Mouse (Mus musculus) CH12.LX (cell line): ENCODE results near the gene Kidins220. TPM values are rescaled to one million over a fixed set of nuclear protein-coding genes. Genes with fewer than 3 reads are reported as not detected.

ENCODE experiments used
- DNase-seq: peaks from one replicate; pipeline ENCODE4 v3.0.0-alpha.2; 2013; ENCODE audit errors: extremely low read depth
- H3K27ac ChIP-seq: 2 replicates; pipeline ENCODE4 v1.5.1; 2012; ENCODE audit warnings: low read depth, mild to moderate bottlenecking, control low read depth, moderate library complexity; ENCODE audit not compliant: insufficient read depth
- H3K27me3 ChIP-seq: replicated peaks from 2 replicates; pipeline ENCODE3; 2012; ENCODE audit warnings: inconsistent platforms
- H3K36me3 ChIP-seq, 2 experiments: replicated peaks in 1 of 2; 2 replicates each; pipeline versions ENCODE3 to v1.6.1; 2012; ENCODE audit warnings: inconsistent platforms in 1 of 2, low read length in 1 of 2, mild to moderate bottlenecking in 1 of 2, mixed read lengths in 1 of 2, moderate library complexity in 1 of 2; ENCODE audit not compliant: control insufficient read depth in 1 of 2, insufficient read depth in 1 of 2
- H3K4me1 ChIP-seq, 2 experiments: 2 replicates each; pipeline ENCODE4 v1.6.1; 2012; ENCODE audit warnings: inconsistent platforms in 1 of 2, moderate library complexity in 1 of 2; ENCODE audit not compliant: insufficient read depth in 2 of 2, control insufficient read depth in 1 of 2
- H3K4me2 ChIP-seq: 2 replicates; pipeline ENCODE4 v1.6.1; 2012; ENCODE audit warnings: low read depth, mild to moderate bottlenecking, control low read depth; ENCODE audit not compliant: poor library complexity, insufficient read depth, severe bottlenecking
- H3K4me3 ChIP-seq, 3 experiments: fragments of 150-350 bp in 1 of 3; sonication (generic) in 1 of 3; replicated peaks in 1 of 3; 2 replicates each; pipeline versions ENCODE3 to v1.5.1; 2011 to 2012; ENCODE audit warnings: low read depth in 2 of 3, low read length in 2 of 3, mild to moderate bottlenecking in 2 of 3, moderate library complexity in 2 of 3, control low read depth in 1 of 3, improper control_type of control experiment in 1 of 3, inconsistent platforms in 1 of 3, mixed read lengths in 1 of 3; ENCODE audit not compliant: poor library complexity in 1 of 3
- H3K79me2 ChIP-seq: replicated peaks from 2 replicates; pipeline ENCODE4 v1.6.1; 2012; ENCODE audit warnings: mild to moderate bottlenecking, moderate library complexity; ENCODE audit not compliant: control insufficient read depth, poor library complexity, insufficient read depth, severe bottlenecking; ENCODE audit errors: extremely low read depth
- H3K9ac ChIP-seq: 2 replicates; pipeline ENCODE4 v1.6.1; 2012; ENCODE audit warnings: low read depth, mild to moderate bottlenecking, control low read depth, moderate library complexity; ENCODE audit not compliant: insufficient read depth
- H3K9me3 ChIP-seq: replicated peaks from 2 replicates; pipeline ENCODE3; 2012; ENCODE audit warnings: low read length, inconsistent platforms, mixed read lengths
- BHLHE40 ChIP-seq: IDR thresholded peaks from 2 replicates; pipeline ENCODE4 v1.6.1; 2011; ENCODE audit warnings: mild to moderate bottlenecking, low read depth, low read length, improper control_type of control experiment
- CTCF ChIP-seq, 2 experiments: IDR thresholded peaks in 1 of 2; conservative IDR thresholded peaks in 1 of 2; 2 replicates each; pipeline ENCODE4 v1.5.1; 2011 to 2012; ENCODE audit warnings: low read depth in 2 of 2, low read length in 2 of 2, improper control_type of control experiment in 1 of 2, inconsistent platforms in 1 of 2, mild to moderate bottlenecking in 1 of 2, moderate library complexity in 1 of 2
- E2F4 ChIP-seq: IDR thresholded peaks from 2 replicates; pipeline ENCODE4 v1.6.1; 2011; ENCODE audit warnings: low read depth, low read length, improper control_type of control experiment; ENCODE audit not compliant: insufficient replicate concordance
- ETS1 ChIP-seq: conservative IDR thresholded peaks from 2 replicates; pipeline ENCODE4 v1.6.1; 2012; ENCODE audit warnings: low read depth, mild to moderate bottlenecking, inconsistent platforms, low read length, improper control_type of control experiment, moderate library complexity
- JUN ChIP-seq: IDR thresholded peaks from 2 replicates; pipeline ENCODE4 v1.6.1; 2011; ENCODE audit warnings: low read depth, mild to moderate bottlenecking, low read length, improper control_type of control experiment, moderate library complexity; ENCODE audit not compliant: insufficient read depth
- MAFK ChIP-seq: IDR thresholded peaks from 2 replicates; pipeline ENCODE4 v1.6.1; 2011; ENCODE audit warnings: low read length, improper control_type of control experiment; ENCODE audit not compliant: insufficient replicate concordance
- MAZ ChIP-seq: IDR thresholded peaks from 2 replicates; pipeline ENCODE4 v1.6.1; 2012; ENCODE audit warnings: low read depth, mild to moderate bottlenecking, inconsistent platforms, low read length, improper control_type of control experiment, moderate library complexity
- MEF2A ChIP-seq: IDR thresholded peaks from 2 replicates; pipeline ENCODE4 v1.6.1; 2014; ENCODE audit warnings: low read depth, mild to moderate bottlenecking, inconsistent platforms, low read length, improper control_type of control experiment, borderline replicate concordance
- MXI1 ChIP-seq: IDR thresholded peaks from 2 replicates; pipeline ENCODE4 v1.6.1; 2011; ENCODE audit warnings: mild to moderate bottlenecking, low read depth, low read length, improper control_type of control experiment
- RAD21 ChIP-seq: IDR thresholded peaks from 2 replicates; pipeline ENCODE4 v1.6.1; 2011; ENCODE audit warnings: low read depth, mild to moderate bottlenecking, low read length, improper control_type of control experiment, moderate library complexity
- RCOR1 ChIP-seq: conservative IDR thresholded peaks from 2 replicates; pipeline ENCODE4 v1.6.1; 2012; ENCODE audit warnings: low read depth, mild to moderate bottlenecking, inconsistent platforms, low read length, improper control_type of control experiment
- SMC3 ChIP-seq: IDR thresholded peaks from 2 replicates; pipeline ENCODE4 v1.6.1; 2011; ENCODE audit warnings: low read depth, low read length, improper control_type of control experiment
- TBP ChIP-seq: conservative IDR thresholded peaks from 2 replicates; pipeline ENCODE4 v1.6.1; 2011; ENCODE audit warnings: low read depth, low read length, improper control_type of control experiment
- USF1 ChIP-seq: IDR thresholded peaks from 2 replicates; pipeline ENCODE4 v1.6.1; 2014; ENCODE audit warnings: low read depth, mild to moderate bottlenecking, inconsistent platforms, low read length, improper control_type of control experiment
- USF2 ChIP-seq: conservative IDR thresholded peaks from 2 replicates; pipeline ENCODE4 v1.6.1; 2011; ENCODE audit warnings: low read depth, low read length, improper control_type of control experiment
- ZC3H11A ChIP-seq: IDR thresholded peaks from 2 replicates; pipeline ENCODE4 v1.6.1; 2012; ENCODE audit warnings: low read depth, mild to moderate bottlenecking, inconsistent platforms, low read length, improper control_type of control experiment
- ZMIZ1 ChIP-seq: IDR thresholded peaks from 2 replicates; pipeline ENCODE4 v1.6.1; 2012; ENCODE audit warnings: low read depth, mild to moderate bottlenecking, inconsistent platforms, low read length, improper control_type of control experiment
- ZNF384 ChIP-seq: IDR thresholded peaks from 2 replicates; pipeline ENCODE4 v1.6.1; 2012; ENCODE audit warnings: low read depth, low read length, improper control_type of control experiment, inconsistent platforms
- dilution Hi-C: fragments of 300-500 bp; cut with MboI; formaldehyde crosslinking; loops from 2 replicates; pipeline ENCODE4 v1.14.3; 2020; ENCODE audit warnings: low sequenced_read_pairs; ENCODE audit not compliant: extremely low pct_unique_long_range_greater_than_20kb, extremely low pct_ligation_motif_present
- in situ Hi-C: fragments of 300-500 bp; cut with MboI; formaldehyde crosslinking; loops from 3 replicates; pipeline ENCODE4 v1.14.3; 2019; ENCODE audit warnings: low sequenced_read_pairs, low pct_ligation_motif_present, low pct_unique_long_range_greater_than_20kb, mixed read lengths
- polyA plus RNA-seq: library from polyadenylated mRNA; unstranded; fragments of >175 nt; gene quantifications from 2 replicates; pipeline ENCODE4 v1.2.1, GENCODE M21; 2012; ENCODE audit warnings: low read depth; ENCODE audit not compliant: insufficient read length
- total RNA-seq, 2 experiments: library from RNA; depleted of rRNA; stranded (reverse); fragments of 300-350 nt in 1 of 2; fragments of >200 nt in 1 of 2; gene quantifications; 2 replicates each; pipeline ENCODE4 v1.2.3; 2012 to 2014

Gene Kidins220
- total and polyA plus RNA-seq, 3 experiments = 32.4 to 47.8 (median 39.4) TPM

DNA sequence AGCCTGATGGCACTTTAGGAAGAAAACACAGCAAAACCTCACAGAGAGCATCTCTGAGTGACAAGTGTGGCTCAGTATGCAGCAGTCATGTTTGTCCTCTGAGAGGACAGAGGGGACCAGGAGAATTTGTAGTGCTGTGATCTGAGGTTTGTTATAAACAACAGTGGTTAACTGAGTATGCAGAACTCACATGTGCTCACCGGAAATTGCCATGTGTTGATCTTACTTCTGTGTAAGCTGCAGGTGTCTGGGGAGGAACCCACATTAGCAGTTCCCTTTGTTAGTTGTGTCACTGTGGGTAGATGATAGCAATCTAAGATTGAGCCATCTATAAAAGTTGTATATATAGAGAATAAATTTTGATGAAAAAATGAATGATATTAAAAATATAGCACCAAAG, 35.7 kb downstream of the Kidins220 start:
- Histone ChIP-seq H3K4me1 (no peaks in the 10 kb centered on the region), H3K4me3 (no peak overlapping the region)
- dilution Hi-C loops = no loop called here
- TF ChIP-seq ETS1 = no peak
- no peak for TF ChIP-seq MXI1
- no peak for TF ChIP-seq ZC3H11A
- TF ChIP-seq E2F4 = no peak
- TF ChIP-seq USF2 = no peak
- no peak for TF ChIP-seq JUN
- no peak for TF ChIP-seq ZMIZ1
- no peak for TF ChIP-seq MAFK
- no peak for TF ChIP-seq BHLHE40
- TF ChIP-seq MEF2A = no peak
- TF ChIP-seq ZNF384 = no peak
- TF ChIP-seq RCOR1 = no peak
- no peak for TF ChIP-seq USF1
- no peak for TF ChIP-seq TBP
- TF ChIP-seq MAZ = no peak
- TF ChIP-seq SMC3 = no peak
- TF ChIP-seq, all 38 proteins: peak for 0
- Histone ChIP-seq H3K36me3 (peaks cover 58 to 86% of the 10 kb centered on the region in 2 experiments), H3K79me2 (no peaks in the 10 kb centered on the region), H3K9me3 (no peaks in the 10 kb centered on the region), H3K27ac (no peak overlapping the region), H3K9ac (no peak overlapping the region), H3K27me3 (no peaks in the 10 kb centered on the region), H3K4me2 (no peak overlapping the region)
- in situ Hi-C loops = no loop called here
- DNase-seq = no peak

DNA sequence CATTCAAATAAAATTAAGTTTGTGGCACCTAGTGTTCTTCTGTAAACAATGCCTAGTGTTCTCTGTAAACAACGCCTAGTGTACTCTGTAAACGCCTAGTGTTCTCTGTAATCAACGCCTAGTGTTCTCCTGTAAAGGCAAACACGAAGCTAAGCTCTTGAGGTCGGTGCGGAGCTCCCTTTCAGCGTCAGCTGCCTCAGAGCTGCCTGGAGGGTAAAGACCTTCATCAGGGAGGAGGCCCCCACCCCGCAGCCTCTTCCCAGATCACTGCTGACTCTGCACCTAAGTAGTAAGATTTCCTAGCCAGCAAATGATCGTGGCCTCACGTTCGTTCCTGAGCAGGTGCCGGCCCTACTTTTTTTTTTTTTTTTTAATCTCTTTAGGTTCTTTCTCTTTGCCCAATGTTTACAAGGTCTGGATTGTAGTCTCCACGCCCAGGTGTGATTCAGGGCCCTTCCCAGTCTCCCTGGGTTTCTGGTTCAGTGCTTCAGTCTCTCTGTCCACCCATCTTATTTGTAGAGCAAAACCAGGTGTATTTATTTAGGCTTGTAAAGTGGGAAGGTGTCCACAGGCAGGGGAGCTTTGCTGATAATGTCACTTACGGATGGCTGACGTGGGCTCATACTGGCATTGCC, 37.1 kb downstream of the Kidins220 start:
- dilution Hi-C loops (no loop called here), in situ Hi-C loops (no loop called here)
- Histone ChIP-seq H3K79me2 (no peaks in the 10 kb centered on the region), H3K4me2 (no peak overlapping the region), H3K27ac (no peak overlapping the region), H3K9ac (no peak overlapping the region), H3K36me3 (peaks cover 66 to 89% of the 10 kb centered on the region in 2 experiments), H3K27me3 (no peaks in the 10 kb centered on the region), H3K9me3 (no peaks in the 10 kb centered on the region), H3K4me3 (no peak overlapping the region), H3K4me1 (peaks cover 0 to 2% of the 10 kb centered on the region in 2 experiments; a peak in 2 of 4 replicates)
- TF ChIP-seq ZNF384 (no peak), RAD21 (no peak), CTCF (conservative IDR thresholded peaks at IDR 0.05 in 1 of 2, IDR thresholded peaks at IDR 0.05 in 1 of 2; ENCODE audit: low read depth in 2 of 2, low read length in 2 of 2) (no peak)
- no peak for DNase-seq
